Mouse (Mus musculus) adrenal gland, postnatal 25 days (tissue): ENCODE results near the gene Sspn. TPM values are rescaled to one million over a fixed set of nuclear protein-coding genes. Genes with fewer than 3 reads are reported as not detected.

Experiments used
- DNase-seq: peaks from one replicate; pipeline ENCODE4 v3.0.0; 2021; ENCODE audit warnings: mixed read lengths
- total RNA-seq: library from RNA; stranded (reverse); gene quantifications from 2 replicates; pipeline ENCODE4 v1.2.3, GENCODE M21; 2021

Gene Sspn
- total RNA-seq, 1 experiment from 2014 or later = 18.3 TPM

DNA sequence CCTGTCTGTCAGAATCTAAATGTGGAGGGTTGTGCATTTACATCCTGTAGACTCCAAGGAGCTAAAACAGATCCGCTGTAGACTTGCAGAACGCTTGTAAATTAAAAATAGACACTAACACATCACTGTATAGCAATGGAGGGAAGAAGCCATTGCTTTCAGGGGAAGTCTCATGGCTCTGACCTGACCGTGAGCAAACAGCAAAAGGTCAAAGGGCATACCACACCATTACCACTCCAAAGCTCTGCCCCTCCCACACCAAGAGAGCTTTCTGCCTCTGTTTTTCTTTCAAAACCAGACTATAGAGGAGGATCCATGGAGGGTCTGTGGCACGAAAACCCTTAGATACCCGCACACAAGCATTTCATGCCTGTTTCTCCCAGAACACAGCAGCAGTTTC lies 41.9 kb downstream of the Sspn start:
- no peak for DNase-seq

DNA sequence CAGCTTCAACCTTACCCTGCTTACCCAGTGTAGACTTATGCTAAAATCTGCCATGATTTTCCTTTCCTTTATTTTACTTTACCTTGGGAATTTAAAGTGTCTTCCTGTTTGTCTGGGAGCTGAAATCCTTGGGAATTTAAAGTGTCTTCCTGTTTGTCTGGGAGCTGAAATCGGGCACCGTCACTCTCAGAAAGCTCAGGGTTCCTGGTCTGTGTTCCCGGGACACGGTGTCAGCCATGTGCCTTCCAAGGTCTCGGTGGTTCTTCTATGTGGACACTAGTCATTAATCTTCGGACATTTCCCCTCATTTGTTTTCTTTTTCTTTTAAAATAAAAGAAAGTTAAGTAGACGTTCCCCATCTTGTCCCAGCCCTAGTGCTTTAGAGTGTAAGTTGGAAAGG lies 43.3 kb downstream of the Sspn start:
- DNase-seq = peak; percentile 21

DNA sequence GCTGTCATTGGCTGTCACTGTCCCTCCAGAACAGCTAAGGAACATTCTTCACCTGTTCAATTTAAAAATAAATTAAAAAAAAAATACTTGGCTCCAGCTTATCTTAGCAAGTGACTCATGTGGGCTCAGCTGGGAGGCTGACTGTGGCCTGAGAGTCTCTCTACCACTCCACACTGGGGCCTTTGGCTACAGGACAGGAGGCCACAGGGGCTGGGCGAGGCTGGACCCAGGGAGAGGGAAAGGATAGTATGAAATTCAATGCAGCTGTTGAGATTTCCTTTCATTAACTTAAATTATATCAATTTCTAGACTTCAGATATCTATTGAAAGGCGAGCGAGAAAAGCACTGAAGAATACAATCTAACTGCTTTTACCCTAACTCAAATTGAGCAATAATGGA lies 45.9 kb downstream of the Sspn start:
- DNase-seq = peak; percentile 35

DNA sequence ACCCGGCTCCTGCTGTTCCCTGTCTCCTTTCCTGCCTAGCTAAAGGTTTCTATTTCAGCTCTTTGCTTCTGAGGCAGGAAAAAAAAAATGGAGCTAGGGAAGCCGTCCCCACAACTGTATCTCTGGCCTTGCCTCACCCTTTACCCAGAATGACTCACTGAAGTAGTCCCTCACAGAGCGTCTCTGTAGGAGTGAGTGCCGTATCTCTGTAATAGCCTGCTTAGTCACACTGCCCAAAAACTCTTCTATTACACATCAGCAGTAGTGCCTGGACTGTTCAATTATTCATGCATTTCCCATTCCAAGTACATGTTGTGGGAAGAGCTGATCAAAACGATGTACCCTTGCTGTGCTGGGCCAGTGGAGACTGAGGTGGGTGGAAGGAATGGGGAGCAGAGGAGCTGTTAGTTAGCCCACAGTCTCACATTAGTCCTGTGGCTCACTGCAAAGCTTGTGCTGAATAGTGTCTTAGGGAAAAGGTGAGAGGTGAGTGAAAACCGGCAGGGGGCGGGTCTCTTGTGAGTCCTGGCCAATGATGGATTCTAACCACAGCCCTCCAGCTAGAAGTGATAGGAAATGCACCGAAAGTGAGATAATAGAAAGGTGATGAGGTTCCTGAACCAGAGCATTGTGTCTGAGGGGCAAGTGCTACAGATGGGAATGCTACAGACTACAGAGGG lies 46.5 kb downstream of the Sspn start:
- no peak for DNase-seq

DNA sequence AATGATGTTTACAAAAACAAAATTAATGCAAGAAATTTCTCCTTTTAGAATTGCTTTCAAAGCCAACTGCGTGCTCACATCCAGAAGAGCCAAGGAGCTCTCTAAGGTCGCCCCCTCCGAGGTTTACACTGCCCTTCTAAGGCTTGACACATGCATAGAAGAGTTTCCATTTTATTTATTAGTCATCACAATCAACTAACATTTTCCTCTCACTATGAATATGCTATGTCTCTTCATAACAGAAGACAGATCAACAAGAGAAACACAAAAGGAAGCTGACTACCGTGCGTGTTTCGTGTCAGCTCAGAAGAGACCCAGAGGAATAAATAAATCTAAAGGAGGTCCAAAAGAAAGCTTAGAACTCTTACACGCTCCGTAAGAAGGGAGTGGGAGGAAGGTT lies 49.6 kb downstream of the Sspn start:
- no peak for DNase-seq

DNA sequence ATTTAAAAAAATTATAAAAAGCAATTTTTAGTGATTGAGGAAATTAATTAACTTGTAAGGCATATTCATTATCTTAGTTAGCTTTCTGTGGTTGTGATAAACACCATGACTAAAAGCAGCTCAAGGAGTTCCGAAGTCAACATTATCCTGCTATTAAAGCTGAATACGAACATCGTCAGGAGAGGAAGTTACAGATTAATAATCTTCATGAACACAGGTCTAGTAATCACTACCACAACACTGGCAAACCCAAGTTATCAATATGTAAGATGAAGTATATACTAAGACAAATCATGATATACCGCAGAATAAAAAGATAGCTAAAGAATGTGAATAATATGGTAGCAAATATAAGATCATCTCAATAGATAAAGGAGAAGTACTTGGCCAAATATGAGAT lies 50.9 kb downstream of the Sspn start:
- no peak for DNase-seq

DNA sequence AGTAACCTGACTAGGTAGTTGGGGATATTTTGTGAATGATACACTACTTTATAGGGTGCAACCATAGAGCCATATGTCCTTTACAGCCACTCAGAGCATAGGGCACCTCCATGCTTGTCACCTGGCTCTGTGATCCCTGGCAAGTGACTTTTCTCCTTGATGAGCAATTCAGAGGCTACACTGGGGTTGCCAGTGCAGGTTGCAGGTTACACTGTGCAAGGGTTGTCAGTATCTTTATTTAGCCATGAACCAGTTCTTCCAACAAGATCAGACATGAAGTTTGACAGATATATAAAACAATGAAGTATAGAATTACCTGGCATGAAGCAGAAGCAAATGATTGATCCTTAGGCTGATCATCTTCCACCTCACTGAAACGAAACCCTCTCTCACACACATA lies 59.1 kb downstream of the Sspn start:
- DNase-seq = no peak

DNA sequence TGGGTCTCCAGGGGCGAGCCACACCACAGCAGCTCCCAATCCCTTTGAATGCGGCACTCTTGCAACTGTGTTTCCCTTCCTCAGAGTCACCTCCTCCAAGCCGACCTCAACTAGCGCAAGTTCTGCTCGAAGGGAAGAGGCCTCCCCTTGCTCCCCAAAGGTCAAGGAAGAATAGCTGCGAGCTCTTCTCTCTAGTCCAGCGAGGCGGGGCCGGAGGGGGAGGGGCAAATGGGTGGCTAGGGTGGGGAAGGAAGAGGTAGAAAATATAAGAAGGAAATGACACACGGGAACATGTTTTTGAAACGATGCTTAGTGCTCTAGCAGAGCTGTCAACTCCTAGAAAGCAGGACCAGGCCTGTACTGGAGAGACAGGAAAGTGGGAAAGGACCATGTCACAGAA lies 61.1 kb downstream of the Sspn start:
- no peak for DNase-seq

DNA sequence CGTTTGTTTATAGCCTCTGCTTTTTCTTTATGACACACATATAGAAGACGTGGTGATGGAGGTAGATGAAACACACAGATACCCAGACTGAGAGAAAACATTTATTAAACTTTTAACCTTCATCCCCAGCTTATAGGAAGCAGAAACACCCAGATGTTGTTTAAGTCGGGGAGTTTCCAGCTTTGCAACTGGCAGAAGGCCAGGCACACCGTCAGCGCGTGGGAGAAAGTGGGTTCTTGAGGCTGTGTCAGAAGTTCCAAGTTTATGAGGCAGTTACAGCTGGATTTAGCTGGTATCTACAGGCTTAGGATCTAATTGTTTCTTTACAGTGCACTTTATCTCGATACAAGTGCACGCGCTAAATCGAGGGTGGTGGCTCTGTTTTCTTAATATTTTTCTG lies 61.5 kb downstream of the Sspn start:
- DNase-seq = no peak

DNA sequence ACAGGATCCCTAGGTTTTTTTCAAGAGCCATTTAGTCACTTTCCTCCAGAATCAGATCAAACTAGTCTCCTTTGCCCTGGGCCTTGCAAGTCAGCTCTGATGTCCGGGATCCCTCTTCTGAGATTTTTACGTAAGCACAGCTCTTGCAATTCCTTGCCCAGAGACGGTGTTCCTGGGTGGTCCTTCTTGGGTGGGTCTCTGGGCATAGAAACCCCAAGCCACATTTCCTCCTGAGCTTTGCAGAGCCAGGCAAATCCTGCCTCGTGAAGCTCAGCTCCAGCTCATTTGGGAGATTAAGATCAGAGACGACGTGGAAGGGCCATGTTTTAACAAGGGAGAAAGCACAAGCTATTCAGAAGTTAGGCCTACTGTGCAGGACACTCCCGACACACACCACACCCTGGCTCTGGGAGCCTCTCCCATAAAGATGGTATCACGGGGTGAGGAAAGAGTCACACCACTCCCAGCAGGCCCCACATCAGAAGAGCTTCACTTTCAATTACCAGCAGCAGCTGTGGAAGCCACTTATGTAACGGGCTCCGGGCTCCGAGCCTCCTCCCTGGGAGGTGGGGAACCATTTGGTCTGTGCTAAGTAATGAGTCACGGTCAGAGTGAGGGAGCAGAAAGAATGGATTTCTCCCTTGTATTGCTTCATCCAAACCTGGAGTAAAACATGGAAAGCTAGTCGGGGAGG lies 67.0 kb downstream of the Sspn start:
- DNase-seq = peak; percentile 48

DNA sequence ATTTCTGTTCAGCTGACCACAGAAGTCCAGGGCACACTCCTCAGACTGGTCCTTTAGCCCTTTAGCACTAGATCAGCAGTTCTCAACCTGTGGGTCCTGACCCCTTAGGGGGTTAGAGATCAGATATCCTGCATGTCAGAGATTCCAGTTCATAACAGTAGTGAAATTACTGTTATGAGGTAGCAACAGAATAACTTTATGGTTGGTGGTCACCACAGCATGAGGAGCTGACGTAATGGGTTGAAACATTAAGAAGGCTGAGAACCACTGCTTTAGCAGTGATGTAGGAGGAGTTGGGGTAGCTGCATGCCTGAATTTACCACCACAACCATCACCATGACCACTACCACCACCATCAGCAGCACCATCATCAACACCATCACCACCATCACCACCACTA lies 69.3 kb downstream of the Sspn start:
- no peak for DNase-seq

DNA sequence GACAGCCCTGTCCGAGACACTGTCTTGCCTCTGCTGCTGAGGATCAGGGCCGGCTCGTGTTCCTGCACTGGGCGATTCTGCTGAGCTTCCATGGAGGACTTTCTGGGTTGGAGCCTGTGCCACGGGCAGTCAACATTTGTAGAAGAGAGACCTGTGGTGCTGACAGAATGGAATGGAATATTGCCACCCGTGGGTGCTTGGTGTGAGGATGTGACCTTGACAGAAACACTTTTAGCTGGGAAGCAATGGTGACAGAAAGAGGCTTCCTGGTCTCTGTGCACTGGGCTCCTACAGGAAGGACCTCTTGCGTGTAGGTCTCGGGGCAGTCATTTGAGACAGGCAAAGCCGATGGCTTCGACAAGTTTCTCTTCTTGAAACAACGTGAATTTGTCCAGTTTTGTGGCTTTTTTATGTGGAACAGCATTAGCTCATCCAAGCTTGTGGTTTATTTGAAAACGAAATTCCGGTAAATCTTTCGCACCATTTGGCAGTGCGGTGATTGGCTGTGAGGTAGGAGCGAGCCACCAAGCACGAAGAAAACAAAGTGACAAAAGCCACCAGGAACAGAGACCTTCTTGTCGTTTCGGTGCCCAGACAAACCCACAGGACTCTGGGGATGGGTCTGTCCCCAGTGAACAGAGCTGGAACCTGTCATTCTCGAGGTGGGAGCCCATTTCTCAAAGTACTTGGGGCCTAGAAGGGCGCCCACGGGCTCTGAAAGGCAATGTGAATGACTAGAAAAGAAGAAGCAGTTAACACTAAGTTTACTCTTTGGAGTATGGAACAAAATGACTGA lies 70.2 kb downstream of the Sspn start:
- no peak for DNase-seq

DNA sequence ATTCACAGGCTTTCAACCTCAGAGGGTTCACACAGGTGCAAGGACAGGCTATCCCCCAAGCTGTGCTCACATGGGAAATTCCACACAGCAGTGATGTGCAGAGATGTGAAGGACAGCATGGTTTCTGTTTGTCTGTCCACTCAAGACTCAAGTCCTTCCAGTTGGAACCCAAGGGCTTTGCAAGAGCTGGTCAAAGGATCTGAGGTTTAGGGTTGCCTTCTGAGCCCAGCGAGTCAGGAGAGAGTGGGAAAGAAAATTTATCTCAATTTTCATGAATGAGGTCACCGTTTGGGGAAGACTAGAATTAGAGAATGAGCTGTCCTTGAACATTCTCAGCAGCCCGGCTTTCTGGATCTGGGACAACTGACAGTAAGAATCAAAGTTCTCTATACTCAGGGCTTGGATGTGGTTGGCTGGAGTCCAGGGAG lies 72.7 kb downstream of the Sspn start:
- peak; percentile 36 for DNase-seq

DNA sequence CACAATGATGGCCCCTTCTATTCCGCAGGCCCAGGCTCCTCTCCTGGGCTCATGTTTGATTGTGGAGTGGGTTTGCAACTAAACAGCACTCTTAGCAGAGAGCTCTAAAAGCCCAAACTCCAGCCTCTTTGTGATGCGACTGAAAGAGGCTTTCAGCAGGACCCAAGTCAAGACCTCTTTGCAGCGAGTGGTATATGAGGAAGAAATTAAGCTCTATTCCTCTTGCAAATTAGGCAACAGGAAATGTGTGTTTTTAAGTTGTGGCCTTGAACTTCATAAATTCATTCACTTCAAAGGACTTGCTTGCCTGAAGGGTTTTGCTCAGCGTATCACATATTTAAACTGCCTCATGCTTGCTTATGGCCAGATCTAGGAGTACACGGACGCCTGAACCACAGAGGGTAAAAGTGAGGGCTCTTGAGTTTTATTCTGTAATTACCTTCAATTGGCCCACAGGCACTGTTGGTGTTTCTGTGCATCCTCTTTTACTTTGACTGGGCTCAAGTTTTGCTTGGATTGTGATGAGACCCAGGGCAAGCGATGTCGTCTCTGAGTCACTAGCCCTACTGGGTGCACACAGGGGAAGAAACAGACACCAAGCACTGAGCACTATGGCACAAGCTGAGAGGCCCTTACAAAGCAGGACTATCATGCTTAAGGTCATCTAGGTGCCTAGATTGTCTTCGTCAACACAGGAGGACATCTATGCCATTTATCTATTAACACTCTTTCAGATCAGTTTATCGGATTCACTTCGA lies 73.9 kb downstream of the Sspn start:
- no peak for DNase-seq

DNA sequence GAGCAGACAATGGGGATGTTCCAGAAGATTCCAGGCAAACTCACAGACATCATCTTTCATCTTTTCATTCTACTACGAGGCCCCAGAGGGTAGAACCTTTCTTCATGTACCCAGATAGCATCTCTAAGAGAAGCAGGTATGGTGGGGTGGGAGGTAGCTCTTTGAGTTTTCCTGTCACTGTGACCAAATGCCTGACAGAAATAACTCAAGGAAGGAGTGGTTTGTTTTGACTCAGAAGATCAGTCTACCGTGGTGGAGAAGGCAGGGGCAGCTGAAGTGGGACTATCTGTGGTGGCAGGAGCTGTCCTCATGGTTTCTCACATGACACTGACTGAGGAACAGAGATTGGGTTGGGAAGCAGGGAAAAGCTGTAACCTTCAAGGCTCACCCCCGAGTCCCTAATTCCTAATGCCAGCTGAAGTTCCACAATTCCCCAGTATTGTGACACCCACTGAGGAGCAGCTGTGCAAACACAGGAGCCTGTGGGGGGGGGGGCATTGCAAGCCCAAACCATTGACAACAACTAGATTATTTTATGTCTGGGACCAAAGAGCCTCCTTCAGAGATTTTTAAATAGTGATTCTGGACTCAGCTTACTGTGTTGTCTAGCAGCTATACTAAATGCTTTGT lies 74.6 kb downstream of the Sspn start:
- DNase-seq = no peak

DNA sequence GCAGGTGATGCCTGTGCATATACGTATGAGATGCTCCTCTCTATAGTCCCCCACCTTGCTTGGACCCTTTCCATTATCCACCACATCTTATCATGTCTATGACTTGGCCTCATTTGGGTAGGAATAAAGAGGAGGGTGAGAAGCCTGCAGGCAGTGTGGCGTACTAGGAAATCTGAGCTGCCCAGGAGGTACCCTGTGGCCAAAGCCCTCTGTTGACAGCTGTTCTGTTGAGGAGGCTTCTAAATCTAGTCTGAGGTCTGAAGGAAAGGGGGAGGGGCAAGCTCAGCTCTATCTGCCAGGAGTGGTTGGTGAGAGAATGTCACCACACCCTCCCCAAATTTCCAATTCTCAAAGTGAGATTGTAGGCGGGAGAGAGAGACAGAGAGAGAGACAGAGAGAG lies 75.3 kb downstream of the Sspn start:
- DNase-seq = no peak

DNA sequence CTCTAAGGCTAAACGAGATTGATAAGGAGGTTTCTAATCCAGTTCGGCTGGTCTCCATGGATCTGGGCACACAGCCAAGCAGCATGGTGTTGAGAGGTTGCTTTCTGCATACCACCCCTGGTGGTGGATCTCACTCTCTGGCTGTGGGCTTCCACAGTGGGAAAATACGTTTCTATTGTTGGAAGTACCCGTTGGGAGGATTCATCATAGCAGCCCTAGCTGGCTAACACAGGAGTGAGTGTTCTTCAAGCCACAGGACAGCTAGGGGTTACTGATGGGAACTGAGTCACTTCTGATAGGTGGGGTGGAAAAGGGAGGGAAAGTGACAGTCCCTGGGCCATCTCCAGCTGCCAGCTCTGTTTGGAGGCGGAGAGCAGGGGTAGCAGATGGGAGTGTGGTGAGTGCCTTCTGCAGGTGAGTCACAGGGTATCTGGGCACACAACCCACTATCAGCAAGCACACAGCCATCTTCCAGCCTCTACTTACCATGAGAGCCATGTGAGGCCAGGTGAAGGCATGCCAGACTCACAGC lies 77.1 kb downstream of the Sspn start:
- no peak for DNase-seq

DNA sequence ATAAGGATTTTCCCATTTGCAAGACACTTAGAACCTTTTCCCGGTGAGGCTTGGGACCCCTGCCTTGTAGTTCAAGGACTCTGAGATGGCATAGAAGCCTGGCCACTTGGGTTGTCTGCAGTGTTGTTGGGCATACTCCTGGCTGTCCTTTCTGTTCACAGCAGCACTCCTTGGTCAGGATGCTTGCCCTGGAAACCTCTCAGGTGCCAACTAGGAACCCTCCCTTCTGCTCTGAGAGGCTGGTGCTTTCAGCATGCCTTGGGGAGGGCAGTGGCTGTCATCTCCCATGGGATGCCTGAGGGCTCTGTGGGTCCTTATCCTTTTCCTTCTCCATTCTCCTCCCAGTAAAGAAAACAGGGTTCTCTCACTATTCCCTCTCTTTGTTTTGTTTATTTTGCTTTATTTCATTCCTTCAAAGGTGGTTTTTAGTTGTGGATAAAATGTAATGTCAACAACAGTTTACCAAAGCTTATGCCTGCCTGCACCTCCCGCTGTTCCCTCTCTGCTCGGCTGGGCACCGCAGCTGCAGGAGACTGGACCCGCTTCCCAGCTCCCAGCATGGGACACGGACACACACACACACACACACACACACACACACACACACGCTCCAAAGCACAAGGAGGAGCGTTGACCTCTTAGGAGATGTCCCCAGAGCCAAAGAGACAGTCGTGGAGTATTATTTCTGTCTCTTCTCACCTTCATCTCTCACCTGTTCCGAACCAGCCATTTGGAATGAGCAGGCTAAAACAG lies 77.9 kb downstream of the Sspn start:
- DNase-seq = no peak

DNA sequence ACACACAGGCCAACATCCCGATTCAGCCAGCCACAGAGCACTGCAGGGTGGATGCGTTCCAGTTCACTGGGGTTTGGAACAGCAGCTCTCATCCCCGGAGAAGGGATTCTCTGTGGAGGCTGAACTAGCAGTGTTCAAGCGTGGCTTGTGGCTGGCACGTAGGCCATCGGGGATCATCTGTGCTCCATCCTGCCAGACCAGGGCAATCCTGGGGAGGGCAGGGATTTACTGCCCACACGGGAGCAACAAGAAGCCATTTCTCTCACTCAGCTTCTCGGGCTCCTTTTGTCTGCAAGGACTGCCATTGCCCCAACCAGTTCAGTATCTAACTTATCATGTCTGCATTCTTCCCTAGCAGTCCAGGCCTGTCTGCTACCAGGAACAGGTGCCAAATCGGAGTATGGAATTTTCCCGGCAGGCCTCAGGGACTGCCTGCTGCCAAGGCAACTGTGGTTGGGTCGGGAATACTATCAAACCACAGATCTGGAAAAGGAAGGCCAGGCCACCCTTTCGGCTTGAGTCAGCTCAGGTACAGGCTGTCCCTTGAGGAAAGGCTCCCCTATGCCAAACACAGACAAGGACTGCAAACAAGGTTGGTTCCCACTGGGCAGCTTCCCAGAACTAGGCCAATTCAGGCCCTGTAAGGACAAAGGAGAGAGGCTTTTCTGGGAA lies 78.8 kb downstream of the Sspn start:
- DNase-seq = peak; percentile 47

DNA sequence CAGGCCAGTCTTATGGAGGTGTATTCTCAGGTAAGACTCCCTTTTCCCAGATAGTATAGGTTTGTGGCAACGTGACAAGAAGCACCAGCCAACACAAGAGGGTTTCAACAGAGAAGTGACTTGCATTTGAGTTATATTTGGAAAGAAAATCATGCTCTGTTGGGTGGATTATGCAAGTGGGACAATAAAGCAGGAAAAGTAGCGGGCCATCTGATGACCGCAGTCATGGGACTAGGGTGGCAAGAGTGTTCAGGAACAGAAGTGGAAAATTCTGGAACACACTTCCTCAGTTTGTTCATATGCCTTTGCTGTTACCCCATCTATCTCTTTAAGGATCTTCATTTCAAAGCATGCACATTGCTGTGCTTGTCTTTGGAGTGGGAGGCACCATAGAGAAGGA lies 82.9 kb downstream of the Sspn start:
- no peak for DNase-seq
